Mouse (Mus musculus): ENCODE results near the gene Sspn.

Sspn gene

DNA sequence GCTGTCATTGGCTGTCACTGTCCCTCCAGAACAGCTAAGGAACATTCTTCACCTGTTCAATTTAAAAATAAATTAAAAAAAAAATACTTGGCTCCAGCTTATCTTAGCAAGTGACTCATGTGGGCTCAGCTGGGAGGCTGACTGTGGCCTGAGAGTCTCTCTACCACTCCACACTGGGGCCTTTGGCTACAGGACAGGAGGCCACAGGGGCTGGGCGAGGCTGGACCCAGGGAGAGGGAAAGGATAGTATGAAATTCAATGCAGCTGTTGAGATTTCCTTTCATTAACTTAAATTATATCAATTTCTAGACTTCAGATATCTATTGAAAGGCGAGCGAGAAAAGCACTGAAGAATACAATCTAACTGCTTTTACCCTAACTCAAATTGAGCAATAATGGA, 45.9 kb downstream of the Sspn start:
- DNase-seq, result no peak

DNA sequence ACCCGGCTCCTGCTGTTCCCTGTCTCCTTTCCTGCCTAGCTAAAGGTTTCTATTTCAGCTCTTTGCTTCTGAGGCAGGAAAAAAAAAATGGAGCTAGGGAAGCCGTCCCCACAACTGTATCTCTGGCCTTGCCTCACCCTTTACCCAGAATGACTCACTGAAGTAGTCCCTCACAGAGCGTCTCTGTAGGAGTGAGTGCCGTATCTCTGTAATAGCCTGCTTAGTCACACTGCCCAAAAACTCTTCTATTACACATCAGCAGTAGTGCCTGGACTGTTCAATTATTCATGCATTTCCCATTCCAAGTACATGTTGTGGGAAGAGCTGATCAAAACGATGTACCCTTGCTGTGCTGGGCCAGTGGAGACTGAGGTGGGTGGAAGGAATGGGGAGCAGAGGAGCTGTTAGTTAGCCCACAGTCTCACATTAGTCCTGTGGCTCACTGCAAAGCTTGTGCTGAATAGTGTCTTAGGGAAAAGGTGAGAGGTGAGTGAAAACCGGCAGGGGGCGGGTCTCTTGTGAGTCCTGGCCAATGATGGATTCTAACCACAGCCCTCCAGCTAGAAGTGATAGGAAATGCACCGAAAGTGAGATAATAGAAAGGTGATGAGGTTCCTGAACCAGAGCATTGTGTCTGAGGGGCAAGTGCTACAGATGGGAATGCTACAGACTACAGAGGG, 46.5 kb downstream of the Sspn start:
- no peak for DNase-seq

DNA sequence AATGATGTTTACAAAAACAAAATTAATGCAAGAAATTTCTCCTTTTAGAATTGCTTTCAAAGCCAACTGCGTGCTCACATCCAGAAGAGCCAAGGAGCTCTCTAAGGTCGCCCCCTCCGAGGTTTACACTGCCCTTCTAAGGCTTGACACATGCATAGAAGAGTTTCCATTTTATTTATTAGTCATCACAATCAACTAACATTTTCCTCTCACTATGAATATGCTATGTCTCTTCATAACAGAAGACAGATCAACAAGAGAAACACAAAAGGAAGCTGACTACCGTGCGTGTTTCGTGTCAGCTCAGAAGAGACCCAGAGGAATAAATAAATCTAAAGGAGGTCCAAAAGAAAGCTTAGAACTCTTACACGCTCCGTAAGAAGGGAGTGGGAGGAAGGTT, 49.6 kb downstream of the Sspn start:
- no peak for DNase-seq

DNA sequence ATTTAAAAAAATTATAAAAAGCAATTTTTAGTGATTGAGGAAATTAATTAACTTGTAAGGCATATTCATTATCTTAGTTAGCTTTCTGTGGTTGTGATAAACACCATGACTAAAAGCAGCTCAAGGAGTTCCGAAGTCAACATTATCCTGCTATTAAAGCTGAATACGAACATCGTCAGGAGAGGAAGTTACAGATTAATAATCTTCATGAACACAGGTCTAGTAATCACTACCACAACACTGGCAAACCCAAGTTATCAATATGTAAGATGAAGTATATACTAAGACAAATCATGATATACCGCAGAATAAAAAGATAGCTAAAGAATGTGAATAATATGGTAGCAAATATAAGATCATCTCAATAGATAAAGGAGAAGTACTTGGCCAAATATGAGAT, 50.9 kb downstream of the Sspn start:
- DNase-seq, result no peak

DNA sequence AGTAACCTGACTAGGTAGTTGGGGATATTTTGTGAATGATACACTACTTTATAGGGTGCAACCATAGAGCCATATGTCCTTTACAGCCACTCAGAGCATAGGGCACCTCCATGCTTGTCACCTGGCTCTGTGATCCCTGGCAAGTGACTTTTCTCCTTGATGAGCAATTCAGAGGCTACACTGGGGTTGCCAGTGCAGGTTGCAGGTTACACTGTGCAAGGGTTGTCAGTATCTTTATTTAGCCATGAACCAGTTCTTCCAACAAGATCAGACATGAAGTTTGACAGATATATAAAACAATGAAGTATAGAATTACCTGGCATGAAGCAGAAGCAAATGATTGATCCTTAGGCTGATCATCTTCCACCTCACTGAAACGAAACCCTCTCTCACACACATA, 59.1 kb downstream of the Sspn start:
- DNase-seq, result no peak

DNA sequence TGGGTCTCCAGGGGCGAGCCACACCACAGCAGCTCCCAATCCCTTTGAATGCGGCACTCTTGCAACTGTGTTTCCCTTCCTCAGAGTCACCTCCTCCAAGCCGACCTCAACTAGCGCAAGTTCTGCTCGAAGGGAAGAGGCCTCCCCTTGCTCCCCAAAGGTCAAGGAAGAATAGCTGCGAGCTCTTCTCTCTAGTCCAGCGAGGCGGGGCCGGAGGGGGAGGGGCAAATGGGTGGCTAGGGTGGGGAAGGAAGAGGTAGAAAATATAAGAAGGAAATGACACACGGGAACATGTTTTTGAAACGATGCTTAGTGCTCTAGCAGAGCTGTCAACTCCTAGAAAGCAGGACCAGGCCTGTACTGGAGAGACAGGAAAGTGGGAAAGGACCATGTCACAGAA, 61.1 kb downstream of the Sspn start:
- no peak for DNase-seq

DNA sequence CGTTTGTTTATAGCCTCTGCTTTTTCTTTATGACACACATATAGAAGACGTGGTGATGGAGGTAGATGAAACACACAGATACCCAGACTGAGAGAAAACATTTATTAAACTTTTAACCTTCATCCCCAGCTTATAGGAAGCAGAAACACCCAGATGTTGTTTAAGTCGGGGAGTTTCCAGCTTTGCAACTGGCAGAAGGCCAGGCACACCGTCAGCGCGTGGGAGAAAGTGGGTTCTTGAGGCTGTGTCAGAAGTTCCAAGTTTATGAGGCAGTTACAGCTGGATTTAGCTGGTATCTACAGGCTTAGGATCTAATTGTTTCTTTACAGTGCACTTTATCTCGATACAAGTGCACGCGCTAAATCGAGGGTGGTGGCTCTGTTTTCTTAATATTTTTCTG, 61.5 kb downstream of the Sspn start:
- peak; percentile 26 to 50 for DNase-seq

DNA sequence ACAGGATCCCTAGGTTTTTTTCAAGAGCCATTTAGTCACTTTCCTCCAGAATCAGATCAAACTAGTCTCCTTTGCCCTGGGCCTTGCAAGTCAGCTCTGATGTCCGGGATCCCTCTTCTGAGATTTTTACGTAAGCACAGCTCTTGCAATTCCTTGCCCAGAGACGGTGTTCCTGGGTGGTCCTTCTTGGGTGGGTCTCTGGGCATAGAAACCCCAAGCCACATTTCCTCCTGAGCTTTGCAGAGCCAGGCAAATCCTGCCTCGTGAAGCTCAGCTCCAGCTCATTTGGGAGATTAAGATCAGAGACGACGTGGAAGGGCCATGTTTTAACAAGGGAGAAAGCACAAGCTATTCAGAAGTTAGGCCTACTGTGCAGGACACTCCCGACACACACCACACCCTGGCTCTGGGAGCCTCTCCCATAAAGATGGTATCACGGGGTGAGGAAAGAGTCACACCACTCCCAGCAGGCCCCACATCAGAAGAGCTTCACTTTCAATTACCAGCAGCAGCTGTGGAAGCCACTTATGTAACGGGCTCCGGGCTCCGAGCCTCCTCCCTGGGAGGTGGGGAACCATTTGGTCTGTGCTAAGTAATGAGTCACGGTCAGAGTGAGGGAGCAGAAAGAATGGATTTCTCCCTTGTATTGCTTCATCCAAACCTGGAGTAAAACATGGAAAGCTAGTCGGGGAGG, 67.0 kb downstream of the Sspn start:
- DNase-seq, result peak in 1 of 2 experiments; percentile 6

DNA sequence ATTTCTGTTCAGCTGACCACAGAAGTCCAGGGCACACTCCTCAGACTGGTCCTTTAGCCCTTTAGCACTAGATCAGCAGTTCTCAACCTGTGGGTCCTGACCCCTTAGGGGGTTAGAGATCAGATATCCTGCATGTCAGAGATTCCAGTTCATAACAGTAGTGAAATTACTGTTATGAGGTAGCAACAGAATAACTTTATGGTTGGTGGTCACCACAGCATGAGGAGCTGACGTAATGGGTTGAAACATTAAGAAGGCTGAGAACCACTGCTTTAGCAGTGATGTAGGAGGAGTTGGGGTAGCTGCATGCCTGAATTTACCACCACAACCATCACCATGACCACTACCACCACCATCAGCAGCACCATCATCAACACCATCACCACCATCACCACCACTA, 69.3 kb downstream of the Sspn start:
- DNase-seq, result no peak

DNA sequence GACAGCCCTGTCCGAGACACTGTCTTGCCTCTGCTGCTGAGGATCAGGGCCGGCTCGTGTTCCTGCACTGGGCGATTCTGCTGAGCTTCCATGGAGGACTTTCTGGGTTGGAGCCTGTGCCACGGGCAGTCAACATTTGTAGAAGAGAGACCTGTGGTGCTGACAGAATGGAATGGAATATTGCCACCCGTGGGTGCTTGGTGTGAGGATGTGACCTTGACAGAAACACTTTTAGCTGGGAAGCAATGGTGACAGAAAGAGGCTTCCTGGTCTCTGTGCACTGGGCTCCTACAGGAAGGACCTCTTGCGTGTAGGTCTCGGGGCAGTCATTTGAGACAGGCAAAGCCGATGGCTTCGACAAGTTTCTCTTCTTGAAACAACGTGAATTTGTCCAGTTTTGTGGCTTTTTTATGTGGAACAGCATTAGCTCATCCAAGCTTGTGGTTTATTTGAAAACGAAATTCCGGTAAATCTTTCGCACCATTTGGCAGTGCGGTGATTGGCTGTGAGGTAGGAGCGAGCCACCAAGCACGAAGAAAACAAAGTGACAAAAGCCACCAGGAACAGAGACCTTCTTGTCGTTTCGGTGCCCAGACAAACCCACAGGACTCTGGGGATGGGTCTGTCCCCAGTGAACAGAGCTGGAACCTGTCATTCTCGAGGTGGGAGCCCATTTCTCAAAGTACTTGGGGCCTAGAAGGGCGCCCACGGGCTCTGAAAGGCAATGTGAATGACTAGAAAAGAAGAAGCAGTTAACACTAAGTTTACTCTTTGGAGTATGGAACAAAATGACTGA, 70.2 kb downstream of the Sspn start:
- DNase-seq, result no peak

DNA sequence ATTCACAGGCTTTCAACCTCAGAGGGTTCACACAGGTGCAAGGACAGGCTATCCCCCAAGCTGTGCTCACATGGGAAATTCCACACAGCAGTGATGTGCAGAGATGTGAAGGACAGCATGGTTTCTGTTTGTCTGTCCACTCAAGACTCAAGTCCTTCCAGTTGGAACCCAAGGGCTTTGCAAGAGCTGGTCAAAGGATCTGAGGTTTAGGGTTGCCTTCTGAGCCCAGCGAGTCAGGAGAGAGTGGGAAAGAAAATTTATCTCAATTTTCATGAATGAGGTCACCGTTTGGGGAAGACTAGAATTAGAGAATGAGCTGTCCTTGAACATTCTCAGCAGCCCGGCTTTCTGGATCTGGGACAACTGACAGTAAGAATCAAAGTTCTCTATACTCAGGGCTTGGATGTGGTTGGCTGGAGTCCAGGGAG, 72.7 kb downstream of the Sspn start:
- DNase-seq, result no peak

DNA sequence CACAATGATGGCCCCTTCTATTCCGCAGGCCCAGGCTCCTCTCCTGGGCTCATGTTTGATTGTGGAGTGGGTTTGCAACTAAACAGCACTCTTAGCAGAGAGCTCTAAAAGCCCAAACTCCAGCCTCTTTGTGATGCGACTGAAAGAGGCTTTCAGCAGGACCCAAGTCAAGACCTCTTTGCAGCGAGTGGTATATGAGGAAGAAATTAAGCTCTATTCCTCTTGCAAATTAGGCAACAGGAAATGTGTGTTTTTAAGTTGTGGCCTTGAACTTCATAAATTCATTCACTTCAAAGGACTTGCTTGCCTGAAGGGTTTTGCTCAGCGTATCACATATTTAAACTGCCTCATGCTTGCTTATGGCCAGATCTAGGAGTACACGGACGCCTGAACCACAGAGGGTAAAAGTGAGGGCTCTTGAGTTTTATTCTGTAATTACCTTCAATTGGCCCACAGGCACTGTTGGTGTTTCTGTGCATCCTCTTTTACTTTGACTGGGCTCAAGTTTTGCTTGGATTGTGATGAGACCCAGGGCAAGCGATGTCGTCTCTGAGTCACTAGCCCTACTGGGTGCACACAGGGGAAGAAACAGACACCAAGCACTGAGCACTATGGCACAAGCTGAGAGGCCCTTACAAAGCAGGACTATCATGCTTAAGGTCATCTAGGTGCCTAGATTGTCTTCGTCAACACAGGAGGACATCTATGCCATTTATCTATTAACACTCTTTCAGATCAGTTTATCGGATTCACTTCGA, 73.9 kb downstream of the Sspn start:
- no peak for DNase-seq

DNA sequence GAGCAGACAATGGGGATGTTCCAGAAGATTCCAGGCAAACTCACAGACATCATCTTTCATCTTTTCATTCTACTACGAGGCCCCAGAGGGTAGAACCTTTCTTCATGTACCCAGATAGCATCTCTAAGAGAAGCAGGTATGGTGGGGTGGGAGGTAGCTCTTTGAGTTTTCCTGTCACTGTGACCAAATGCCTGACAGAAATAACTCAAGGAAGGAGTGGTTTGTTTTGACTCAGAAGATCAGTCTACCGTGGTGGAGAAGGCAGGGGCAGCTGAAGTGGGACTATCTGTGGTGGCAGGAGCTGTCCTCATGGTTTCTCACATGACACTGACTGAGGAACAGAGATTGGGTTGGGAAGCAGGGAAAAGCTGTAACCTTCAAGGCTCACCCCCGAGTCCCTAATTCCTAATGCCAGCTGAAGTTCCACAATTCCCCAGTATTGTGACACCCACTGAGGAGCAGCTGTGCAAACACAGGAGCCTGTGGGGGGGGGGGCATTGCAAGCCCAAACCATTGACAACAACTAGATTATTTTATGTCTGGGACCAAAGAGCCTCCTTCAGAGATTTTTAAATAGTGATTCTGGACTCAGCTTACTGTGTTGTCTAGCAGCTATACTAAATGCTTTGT, 74.6 kb downstream of the Sspn start:
- DNase-seq, result no peak

DNA sequence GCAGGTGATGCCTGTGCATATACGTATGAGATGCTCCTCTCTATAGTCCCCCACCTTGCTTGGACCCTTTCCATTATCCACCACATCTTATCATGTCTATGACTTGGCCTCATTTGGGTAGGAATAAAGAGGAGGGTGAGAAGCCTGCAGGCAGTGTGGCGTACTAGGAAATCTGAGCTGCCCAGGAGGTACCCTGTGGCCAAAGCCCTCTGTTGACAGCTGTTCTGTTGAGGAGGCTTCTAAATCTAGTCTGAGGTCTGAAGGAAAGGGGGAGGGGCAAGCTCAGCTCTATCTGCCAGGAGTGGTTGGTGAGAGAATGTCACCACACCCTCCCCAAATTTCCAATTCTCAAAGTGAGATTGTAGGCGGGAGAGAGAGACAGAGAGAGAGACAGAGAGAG, 75.3 kb downstream of the Sspn start:
- DNase-seq, result no peak

DNA sequence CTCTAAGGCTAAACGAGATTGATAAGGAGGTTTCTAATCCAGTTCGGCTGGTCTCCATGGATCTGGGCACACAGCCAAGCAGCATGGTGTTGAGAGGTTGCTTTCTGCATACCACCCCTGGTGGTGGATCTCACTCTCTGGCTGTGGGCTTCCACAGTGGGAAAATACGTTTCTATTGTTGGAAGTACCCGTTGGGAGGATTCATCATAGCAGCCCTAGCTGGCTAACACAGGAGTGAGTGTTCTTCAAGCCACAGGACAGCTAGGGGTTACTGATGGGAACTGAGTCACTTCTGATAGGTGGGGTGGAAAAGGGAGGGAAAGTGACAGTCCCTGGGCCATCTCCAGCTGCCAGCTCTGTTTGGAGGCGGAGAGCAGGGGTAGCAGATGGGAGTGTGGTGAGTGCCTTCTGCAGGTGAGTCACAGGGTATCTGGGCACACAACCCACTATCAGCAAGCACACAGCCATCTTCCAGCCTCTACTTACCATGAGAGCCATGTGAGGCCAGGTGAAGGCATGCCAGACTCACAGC, 77.1 kb downstream of the Sspn start:
- peak in 1 of 2 experiments; percentile 42 for DNase-seq

DNA sequence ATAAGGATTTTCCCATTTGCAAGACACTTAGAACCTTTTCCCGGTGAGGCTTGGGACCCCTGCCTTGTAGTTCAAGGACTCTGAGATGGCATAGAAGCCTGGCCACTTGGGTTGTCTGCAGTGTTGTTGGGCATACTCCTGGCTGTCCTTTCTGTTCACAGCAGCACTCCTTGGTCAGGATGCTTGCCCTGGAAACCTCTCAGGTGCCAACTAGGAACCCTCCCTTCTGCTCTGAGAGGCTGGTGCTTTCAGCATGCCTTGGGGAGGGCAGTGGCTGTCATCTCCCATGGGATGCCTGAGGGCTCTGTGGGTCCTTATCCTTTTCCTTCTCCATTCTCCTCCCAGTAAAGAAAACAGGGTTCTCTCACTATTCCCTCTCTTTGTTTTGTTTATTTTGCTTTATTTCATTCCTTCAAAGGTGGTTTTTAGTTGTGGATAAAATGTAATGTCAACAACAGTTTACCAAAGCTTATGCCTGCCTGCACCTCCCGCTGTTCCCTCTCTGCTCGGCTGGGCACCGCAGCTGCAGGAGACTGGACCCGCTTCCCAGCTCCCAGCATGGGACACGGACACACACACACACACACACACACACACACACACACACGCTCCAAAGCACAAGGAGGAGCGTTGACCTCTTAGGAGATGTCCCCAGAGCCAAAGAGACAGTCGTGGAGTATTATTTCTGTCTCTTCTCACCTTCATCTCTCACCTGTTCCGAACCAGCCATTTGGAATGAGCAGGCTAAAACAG, 77.9 kb downstream of the Sspn start:
- DNase-seq, result no peak

DNA sequence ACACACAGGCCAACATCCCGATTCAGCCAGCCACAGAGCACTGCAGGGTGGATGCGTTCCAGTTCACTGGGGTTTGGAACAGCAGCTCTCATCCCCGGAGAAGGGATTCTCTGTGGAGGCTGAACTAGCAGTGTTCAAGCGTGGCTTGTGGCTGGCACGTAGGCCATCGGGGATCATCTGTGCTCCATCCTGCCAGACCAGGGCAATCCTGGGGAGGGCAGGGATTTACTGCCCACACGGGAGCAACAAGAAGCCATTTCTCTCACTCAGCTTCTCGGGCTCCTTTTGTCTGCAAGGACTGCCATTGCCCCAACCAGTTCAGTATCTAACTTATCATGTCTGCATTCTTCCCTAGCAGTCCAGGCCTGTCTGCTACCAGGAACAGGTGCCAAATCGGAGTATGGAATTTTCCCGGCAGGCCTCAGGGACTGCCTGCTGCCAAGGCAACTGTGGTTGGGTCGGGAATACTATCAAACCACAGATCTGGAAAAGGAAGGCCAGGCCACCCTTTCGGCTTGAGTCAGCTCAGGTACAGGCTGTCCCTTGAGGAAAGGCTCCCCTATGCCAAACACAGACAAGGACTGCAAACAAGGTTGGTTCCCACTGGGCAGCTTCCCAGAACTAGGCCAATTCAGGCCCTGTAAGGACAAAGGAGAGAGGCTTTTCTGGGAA, 78.8 kb downstream of the Sspn start:
- DNase-seq, result peak; percentile 18 to 22

DNA sequence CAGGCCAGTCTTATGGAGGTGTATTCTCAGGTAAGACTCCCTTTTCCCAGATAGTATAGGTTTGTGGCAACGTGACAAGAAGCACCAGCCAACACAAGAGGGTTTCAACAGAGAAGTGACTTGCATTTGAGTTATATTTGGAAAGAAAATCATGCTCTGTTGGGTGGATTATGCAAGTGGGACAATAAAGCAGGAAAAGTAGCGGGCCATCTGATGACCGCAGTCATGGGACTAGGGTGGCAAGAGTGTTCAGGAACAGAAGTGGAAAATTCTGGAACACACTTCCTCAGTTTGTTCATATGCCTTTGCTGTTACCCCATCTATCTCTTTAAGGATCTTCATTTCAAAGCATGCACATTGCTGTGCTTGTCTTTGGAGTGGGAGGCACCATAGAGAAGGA, 82.9 kb downstream of the Sspn start:
- no peak for DNase-seq

All from kidney, postnatal 36 days (tissue).